Mouse (Mus musculus): ENCODE results near the gene Cfap298. TPM values are rescaled to one million over a fixed set of nuclear protein-coding genes. Genes with fewer than 3 reads are reported as not detected.

Gene Cfap298
- polyA plus RNA-seq, 1 experiment = 58.9 TPM

DNA sequence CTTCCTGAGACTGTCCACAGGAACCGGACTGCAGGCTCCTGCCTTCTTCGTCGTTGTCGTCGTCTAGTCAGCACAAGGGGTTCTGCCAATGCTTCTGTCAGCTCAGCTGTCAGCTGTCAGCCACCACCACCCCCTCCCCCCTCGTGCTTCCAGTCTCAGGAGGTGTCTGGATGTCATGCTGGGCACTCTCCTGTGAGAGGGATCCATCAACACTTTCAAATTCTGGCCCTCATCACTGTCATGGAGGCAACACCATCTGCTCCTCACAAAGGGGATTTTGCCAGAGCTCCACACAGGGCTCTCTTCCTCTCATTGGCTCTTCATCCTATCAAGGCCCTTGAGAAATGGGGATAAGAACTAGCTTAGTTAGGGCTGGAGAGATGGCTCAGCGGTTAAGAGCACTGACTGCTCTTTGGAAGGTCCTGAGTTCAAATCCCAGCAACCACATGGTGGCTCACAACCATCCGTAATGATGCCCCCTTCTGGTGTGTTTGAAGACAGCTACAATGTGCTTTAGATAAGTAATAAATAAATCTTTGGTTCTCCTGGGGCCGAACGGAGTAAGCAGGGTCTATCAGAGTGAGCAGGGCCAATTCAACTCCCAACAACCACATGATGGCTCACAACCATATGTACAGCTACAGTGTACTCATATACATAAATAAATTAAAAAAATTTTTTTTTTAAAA lies 13.3 kb downstream of the Cfap298 start:
- Histone ChIP-seq H3K9ac (ENCODE audit: low read depth, poor library complexity, severe bottlenecking) (no peak overlapping the region), H3K4me1 (ENCODE audit: control insufficient read depth, insufficient read depth, low read length) (no peaks in the 10 kb centered on the region), H3K36me3 (ENCODE audit: control insufficient read depth, insufficient read depth, low read length, poor library complexity, severe bottlenecking) (no peaks in the 10 kb centered on the region; the same call in 1 of the 2 replicates), H3K9me3 (replicated peaks; ENCODE audit: control insufficient read depth, insufficient read depth, low read length, poor library complexity, severe bottlenecking) (no peaks in the 10 kb centered on the region; the same call in 1 of the 2 replicates), H3K27ac (ENCODE audit: insufficient read depth, low read length) (no peak overlapping the region), H3K4me3 (ENCODE audit: low read depth, low read length) (no peak overlapping the region), H3K27me3 (ENCODE audit: control insufficient read depth, insufficient read depth, low read length, poor library complexity, severe bottlenecking) (no peaks in the 10 kb centered on the region)
- TF ChIP-seq POLR2A (IDR thresholded peaks at IDR 0.05; ENCODE audit: insufficient read depth, low read length) = no peak
- TF ChIP-seq EP300 (IDR thresholded peaks at IDR 0.05; ENCODE audit: insufficient read depth, low read depth, low read length) = no peak
- TF ChIP-seq CTCF (IDR thresholded peaks at IDR 0.05; ENCODE audit: low read depth, low read length) = no peak

DNA sequence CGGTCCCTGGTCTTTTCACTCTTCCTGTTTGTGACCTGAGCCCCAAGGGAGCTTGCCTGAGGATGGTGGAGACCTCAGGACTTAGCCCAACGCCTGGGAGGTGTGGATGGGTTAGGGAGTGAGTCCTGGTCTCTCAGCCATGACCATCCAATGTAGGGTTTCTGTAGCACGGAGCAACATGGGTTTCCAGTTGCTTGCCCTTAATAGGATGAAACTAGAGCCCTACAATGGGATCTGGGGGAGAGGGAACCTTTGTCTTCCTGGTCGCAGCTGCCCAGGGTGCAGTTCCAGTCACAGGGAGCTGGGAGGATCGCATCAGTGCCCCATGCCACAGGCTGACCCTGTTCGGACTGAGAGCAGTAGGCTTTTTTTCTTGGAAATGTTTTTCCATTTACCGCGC lies 17.8 kb downstream of the Cfap298 start:
- no peaks in the 10 kb centered on the region for H3K4me1 ChIP-seq (ENCODE audit: control insufficient read depth, insufficient read depth, low read length)
- H3K4me3 ChIP-seq (ENCODE audit: low read depth, low read length) = no peak overlapping the region
- no peaks in the 10 kb centered on the region; the same call in 1 of the 2 replicates for H3K9me3 ChIP-seq (replicated peaks; ENCODE audit: control insufficient read depth, insufficient read depth, low read length, poor library complexity, severe bottlenecking)
- no peak overlapping the region for H3K9ac ChIP-seq (ENCODE audit: low read depth, poor library complexity, severe bottlenecking)
- H3K36me3 ChIP-seq (ENCODE audit: control insufficient read depth, insufficient read depth, low read length, poor library complexity, severe bottlenecking) = no peaks in the 10 kb centered on the region
- TF ChIP-seq EP300 (IDR thresholded peaks at IDR 0.05; ENCODE audit: insufficient read depth, low read depth, low read length) (no peak), CTCF (IDR thresholded peaks at IDR 0.05; ENCODE audit: low read depth, low read length) (no peak), POLR2A (IDR thresholded peaks at IDR 0.05; ENCODE audit: insufficient read depth, low read length) (no peak)
- H3K27ac ChIP-seq (ENCODE audit: insufficient read depth, low read length) = no peak overlapping the region
- no peaks in the 10 kb centered on the region for H3K27me3 ChIP-seq (ENCODE audit: control insufficient read depth, insufficient read depth, low read length, poor library complexity, severe bottlenecking)

DNA sequence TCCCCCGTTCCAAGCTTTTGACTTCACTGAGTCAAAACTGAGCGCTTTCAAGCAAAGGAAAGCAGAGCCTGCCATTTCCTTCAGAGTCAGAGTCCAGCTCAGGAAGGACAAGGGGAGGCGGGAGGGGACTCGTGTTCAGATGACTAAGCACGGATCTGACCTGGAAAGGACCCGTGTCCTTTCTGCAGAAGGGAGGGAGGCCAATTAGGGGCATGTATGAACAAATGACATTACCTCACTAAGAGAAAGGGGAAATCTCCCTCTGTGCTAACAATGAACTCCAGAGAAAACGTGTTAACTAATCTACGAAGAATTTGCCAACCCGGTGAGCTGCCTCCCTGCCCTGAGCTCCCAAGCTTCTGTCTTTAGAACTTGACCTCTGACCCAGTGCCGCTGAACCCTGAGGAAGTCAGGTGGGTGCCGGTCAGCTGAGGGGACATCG lies 18.9 kb downstream of the Cfap298 start:
- TF ChIP-seq EP300 (IDR thresholded peaks at IDR 0.05; ENCODE audit: insufficient read depth, low read depth, low read length) = no peak
- no peak for TF ChIP-seq POLR2A (IDR thresholded peaks at IDR 0.05; ENCODE audit: insufficient read depth, low read length)
- no peak for TF ChIP-seq CTCF (IDR thresholded peaks at IDR 0.05; ENCODE audit: low read depth, low read length)
- H3K27me3 ChIP-seq (ENCODE audit: control insufficient read depth, insufficient read depth, low read length, poor library complexity, severe bottlenecking) = no peaks in the 10 kb centered on the region
- H3K4me3 ChIP-seq (ENCODE audit: low read depth, low read length) = no peak overlapping the region
- no peak overlapping the region for H3K9ac ChIP-seq (ENCODE audit: low read depth, poor library complexity, severe bottlenecking)
- no peak overlapping the region for H3K27ac ChIP-seq (ENCODE audit: insufficient read depth, low read length)
- H3K9me3 ChIP-seq (replicated peaks; ENCODE audit: control insufficient read depth, insufficient read depth, low read length, poor library complexity, severe bottlenecking) = no peaks in the 10 kb centered on the region; the same call in 1 of the 2 replicates
- no peaks in the 10 kb centered on the region for H3K36me3 ChIP-seq (ENCODE audit: control insufficient read depth, insufficient read depth, low read length, poor library complexity, severe bottlenecking)
- H3K4me1 ChIP-seq (ENCODE audit: control insufficient read depth, insufficient read depth, low read length) = no peaks in the 10 kb centered on the region

DNA sequence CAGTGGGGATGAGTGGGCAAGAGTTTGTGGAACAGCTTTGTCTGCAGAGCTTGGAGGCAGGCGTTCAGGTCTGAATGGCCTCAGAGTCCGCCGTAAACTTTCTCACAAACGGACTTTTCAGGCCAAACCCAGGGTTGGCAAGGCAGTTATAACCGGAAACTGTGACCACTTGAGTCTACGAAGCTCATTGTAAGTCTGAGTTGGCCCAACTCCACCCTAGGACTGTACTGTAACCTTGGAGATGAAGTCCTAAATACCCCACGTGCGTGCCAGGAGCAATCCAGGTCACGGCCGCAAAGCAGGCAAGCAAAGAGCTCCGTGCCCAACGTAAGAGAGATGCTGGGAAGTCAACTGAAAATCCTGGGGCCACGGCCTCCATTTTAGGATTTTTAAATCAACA lies 23.1 kb downstream of the Cfap298 start:
- TF ChIP-seq POLR2A (IDR thresholded peaks at IDR 0.05; ENCODE audit: insufficient read depth, low read length) (no peak), CTCF (IDR thresholded peaks at IDR 0.05; ENCODE audit: low read depth, low read length) (no peak), EP300 (IDR thresholded peaks at IDR 0.05; ENCODE audit: insufficient read depth, low read depth, low read length) (no peak)
- Histone ChIP-seq H3K4me1 (ENCODE audit: control insufficient read depth, insufficient read depth, low read length) (no peaks in the 10 kb centered on the region), H3K9me3 (replicated peaks; ENCODE audit: control insufficient read depth, insufficient read depth, low read length, poor library complexity, severe bottlenecking) (no peaks in the 10 kb centered on the region), H3K27ac (ENCODE audit: insufficient read depth, low read length) (no peak overlapping the region), H3K27me3 (ENCODE audit: control insufficient read depth, insufficient read depth, low read length, poor library complexity, severe bottlenecking) (no peaks in the 10 kb centered on the region), H3K4me3 (ENCODE audit: low read depth, low read length) (no peak overlapping the region), H3K36me3 (ENCODE audit: control insufficient read depth, insufficient read depth, low read length, poor library complexity, severe bottlenecking) (no peaks in the 10 kb centered on the region), H3K9ac (ENCODE audit: low read depth, poor library complexity, severe bottlenecking) (no peak overlapping the region)

DNA sequence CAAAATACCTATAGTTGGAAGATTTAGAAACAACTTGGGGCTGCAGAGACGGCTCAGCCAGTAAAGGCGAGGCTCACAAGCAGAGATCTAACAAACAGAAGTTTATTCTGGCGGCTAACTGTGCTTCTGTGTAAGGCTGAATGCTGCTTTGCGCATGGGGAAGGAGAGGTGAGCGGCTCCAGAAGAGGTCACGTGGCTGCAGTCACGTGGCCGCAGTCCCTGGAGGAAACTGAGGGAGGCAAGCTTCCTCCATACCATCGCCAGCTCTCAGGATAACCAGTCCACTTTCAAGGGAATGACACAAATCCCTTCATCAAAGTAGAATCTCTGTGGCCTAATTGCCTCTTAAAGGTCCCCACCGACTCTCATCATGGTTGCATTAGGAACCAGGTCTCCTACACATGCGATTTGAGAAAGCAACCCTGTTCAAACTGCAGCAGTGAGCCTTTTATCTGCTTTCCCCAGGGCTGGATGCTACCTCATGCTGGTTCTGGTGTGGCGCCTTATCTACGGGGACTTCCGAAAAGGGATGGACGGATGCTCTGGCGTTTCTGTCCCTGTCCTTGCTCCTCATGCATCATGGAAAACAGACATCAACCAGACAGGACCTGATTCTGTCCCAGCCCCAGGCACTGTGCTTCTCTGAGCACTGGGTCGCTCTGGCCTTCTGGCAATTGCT lies 23.9 kb downstream of the Cfap298 start:
- no peaks in the 10 kb centered on the region for H3K27me3 ChIP-seq (ENCODE audit: control insufficient read depth, insufficient read depth, low read length, poor library complexity, severe bottlenecking)
- no peaks in the 10 kb centered on the region for H3K9me3 ChIP-seq (replicated peaks; ENCODE audit: control insufficient read depth, insufficient read depth, low read length, poor library complexity, severe bottlenecking)
- H3K27ac ChIP-seq (ENCODE audit: insufficient read depth, low read length) = no peak overlapping the region
- no peaks in the 10 kb centered on the region for H3K4me1 ChIP-seq (ENCODE audit: control insufficient read depth, insufficient read depth, low read length)
- H3K9ac ChIP-seq (ENCODE audit: low read depth, poor library complexity, severe bottlenecking) = no peak overlapping the region
- no peak overlapping the region for H3K4me3 ChIP-seq (ENCODE audit: low read depth, low read length)
- no peaks in the 10 kb centered on the region for H3K36me3 ChIP-seq (ENCODE audit: control insufficient read depth, insufficient read depth, low read length, poor library complexity, severe bottlenecking)
- TF ChIP-seq CTCF (IDR thresholded peaks at IDR 0.05; ENCODE audit: low read depth, low read length) = no peak
- TF ChIP-seq POLR2A (IDR thresholded peaks at IDR 0.05; ENCODE audit: insufficient read depth, low read length) = no peak
- no peak for TF ChIP-seq EP300 (IDR thresholded peaks at IDR 0.05; ENCODE audit: insufficient read depth, low read depth, low read length)

DNA sequence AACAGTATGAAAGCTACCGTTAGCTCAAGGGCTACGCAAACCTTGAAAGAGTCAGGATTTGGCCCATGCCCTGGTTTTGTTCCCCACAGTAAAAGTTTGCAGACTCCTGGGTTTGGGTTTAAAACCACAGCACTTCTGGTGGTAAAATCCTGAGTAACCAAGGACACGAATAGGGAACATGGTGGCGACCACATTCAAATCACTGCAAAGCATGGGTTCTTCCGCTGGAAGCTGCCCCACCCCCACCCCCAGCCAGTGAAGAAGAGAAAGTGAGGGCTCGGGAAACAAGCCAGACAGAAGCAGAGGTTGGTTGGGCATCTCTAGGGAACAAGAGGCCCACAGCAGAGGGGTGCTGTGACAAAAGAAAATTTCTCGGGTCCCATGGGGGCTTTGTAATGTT lies 27.7 kb downstream of the Cfap298 start:
- H3K9ac ChIP-seq (ENCODE audit: low read depth, poor library complexity, severe bottlenecking) = no peak overlapping the region
- H3K27ac ChIP-seq (ENCODE audit: insufficient read depth, low read length) = no peak overlapping the region
- no peaks in the 10 kb centered on the region for H3K9me3 ChIP-seq (replicated peaks; ENCODE audit: control insufficient read depth, insufficient read depth, low read length, poor library complexity, severe bottlenecking)
- no peak overlapping the region for H3K4me3 ChIP-seq (ENCODE audit: low read depth, low read length)
- no peak for TF ChIP-seq EP300 (IDR thresholded peaks at IDR 0.05; ENCODE audit: insufficient read depth, low read depth, low read length)
- TF ChIP-seq CTCF (IDR thresholded peaks at IDR 0.05; ENCODE audit: low read depth, low read length) = no peak
- TF ChIP-seq POLR2A (IDR thresholded peaks at IDR 0.05; ENCODE audit: insufficient read depth, low read length) = no peak
- no peaks in the 10 kb centered on the region for H3K36me3 ChIP-seq (ENCODE audit: control insufficient read depth, insufficient read depth, low read length, poor library complexity, severe bottlenecking)
- no peaks in the 10 kb centered on the region for H3K27me3 ChIP-seq (ENCODE audit: control insufficient read depth, insufficient read depth, low read length, poor library complexity, severe bottlenecking)
- no peaks in the 10 kb centered on the region for H3K4me1 ChIP-seq (ENCODE audit: control insufficient read depth, insufficient read depth, low read length)

Measured in ES-Bruce4 (cell line).